Mouse (Mus musculus) Patski (cell line): Measurements from ENCODE around the gene Man1b1. TPM values are rescaled to one million over a fixed set of nuclear protein-coding genes. Genes with fewer than 3 reads are reported as not detected.

Experiments used
- ATAC-seq: fragments of 100-300 bp; one replicate; pipeline ENCODE4 v1.8.0; 2021
- CTCF ChIA-PET: fragments of 350-600 bp; sonication (Branson Sonifier 250); formaldehyde crosslinking; loops from one replicate; lab custom pipeline; 2022; ENCODE audit warnings: inconsistent platforms; lab: Charles Lee
- POLR2A ChIA-PET: fragments of 350-600 bp; sonication (Branson Sonifier 250); formaldehyde crosslinking; loops from one replicate; lab custom pipeline; 2022; ENCODE audit warnings: antibody characterized with exemption, inconsistent platforms; lab: Charles Lee
- DNase-seq: peaks from one replicate; pipeline ENCODE4 v3.0.0-alpha.2; 2011; ENCODE audit warnings: low read depth, low spot score
- H3K27me3 ChIP-seq: fragments of 371-371 bp; one replicate; pipeline ENCODE4 v1.5.1; 2021
- CTCF ChIP-seq: fragments of 100-300 bp; IDR thresholded peaks from one replicate; pipeline ENCODE4 v1.5.1; 2021
- in situ Hi-C: fragments of 300-500 bp; cut with MboI; formaldehyde crosslinking; loops from 3 replicates; pipeline ENCODE4 v1.11.1; 2018; ENCODE audit warnings: low pct_unique_long_range_greater_than_20kb, mixed read lengths
- polyA plus RNA-seq: library from polyadenylated mRNA; unstranded; gene quantifications from one replicate; pipeline ENCODE4 v1.2.3, GENCODE M21; 2021

Gene Man1b1
- polyA plus RNA-seq, 1 experiment from 2014 or later = 75.5 TPM

DNA sequence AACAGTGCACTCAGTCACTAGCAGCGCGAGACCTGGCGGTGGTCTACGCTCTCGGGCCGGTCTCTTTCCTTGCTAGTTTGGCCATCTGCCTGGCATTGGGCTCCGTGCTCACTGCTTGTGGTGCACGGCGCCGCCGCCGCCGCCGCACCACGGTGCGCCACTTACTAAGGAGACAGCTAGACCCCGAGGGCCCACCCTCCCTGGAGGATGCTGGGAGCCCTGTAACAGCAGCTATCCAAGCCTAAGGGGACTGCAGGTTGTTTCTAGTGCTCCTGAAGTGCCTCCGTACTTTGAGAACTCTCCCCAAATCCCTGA is 41.4 kb upstream of the Man1b1 start:
- DNase-seq = no peak

DNA sequence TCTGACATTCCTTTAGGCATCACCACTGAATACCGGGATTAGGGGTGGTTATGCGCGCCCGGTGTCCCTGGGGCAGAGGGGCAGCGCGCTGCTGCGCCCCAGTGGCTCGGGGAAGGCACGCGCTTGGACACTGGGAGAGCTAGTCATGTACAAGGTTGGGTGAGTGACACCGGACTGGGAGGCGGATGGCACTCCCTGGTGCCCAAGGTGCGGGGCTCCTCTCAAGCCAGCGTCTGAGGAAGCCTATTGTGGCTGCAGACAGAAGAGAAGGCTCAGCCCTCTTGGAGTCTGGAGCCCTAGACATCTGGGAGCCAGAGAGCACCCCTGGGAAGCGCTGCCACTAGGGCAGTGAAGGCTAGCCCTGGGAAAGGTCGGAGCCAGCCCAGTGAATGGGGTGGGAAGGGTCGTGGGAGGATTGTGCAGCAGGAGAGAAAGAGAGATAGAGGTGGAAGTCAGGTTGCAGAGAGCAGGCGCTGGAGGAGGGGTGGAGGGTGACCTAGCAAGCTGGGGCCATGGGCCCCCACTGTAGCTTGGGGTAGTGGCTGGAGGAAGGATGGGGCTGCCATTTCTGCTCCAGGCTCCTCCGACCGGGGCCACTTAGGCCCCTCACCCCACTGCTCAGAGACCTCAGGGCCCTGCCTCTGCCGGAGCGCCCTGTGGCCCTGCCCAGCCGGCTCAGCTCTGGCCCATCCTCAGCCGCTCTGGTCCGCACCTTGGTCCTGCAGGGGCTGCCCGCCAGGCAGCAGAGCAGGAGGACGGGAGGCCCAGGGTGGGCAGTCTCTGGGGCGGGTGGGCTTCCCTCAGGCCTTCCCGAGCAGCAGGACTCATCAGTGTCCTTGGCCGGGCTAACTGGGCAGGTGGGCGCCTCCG is 40.7 kb upstream of the Man1b1 start:
- in situ Hi-C loops = no loop called here
- no peak for DNase-seq
- no peak for ATAC-seq
- peaks cover 16% of the 10 kb centered on the region for H3K27me3 ChIP-seq
- TF ChIP-seq CTCF = no peak
- ChIA-PET CTCF (interaction anchor here (1.3 to 1.8 kb wide), 5 partner anchors 10 to 63 kb away, joined by 3 to 13 read pairs (median 4); no protein-coding TSS in a partner anchor), POLR2A (interaction anchor here (1.1 kb wide), 1 partner anchor 20 kb away, joined by 6 read pairs; the partner anchor contains the start of genes Anapc2 and Ssna1)

More for the DNA sequence above, 41.4 kb upstream of the Man1b1 start:
- ChIA-PET CTCF (interaction anchor here (1.5 kb wide), 1 partner anchor 62 kb away, joined by 3 read pairs; no protein-coding TSS in a partner anchor), POLR2A (interaction anchor here (1.1 kb wide), 1 partner anchor 19 kb away, joined by 6 read pairs; the partner anchor contains the start of genes Anapc2 and Ssna1)
- no peak for ATAC-seq
- H3K27me3 ChIP-seq = peaks cover 12% of the 10 kb centered on the region
- no peak for TF ChIP-seq CTCF
- in situ Hi-C loops = no loop called here

GRCm38 (mm10) chr2:25292054-25292544 is 40.0 kb upstream of the Man1b1 start:
- in situ Hi-C loops = no loop called here
- ATAC-seq (no peak), DNase-seq (no peak)
- peaks cover 20% of the 10 kb centered on the region for H3K27me3 ChIP-seq
- CTCF ChIA-PET = interaction anchor here (0.8 to 1.8 kb wide), 12 partner anchors 8 to 64 kb away, joined by 3 to 13 read pairs (median 4); partner anchors contain the start of genes Anapc2 and Ssna1
- POLR2A ChIA-PET = no interaction called here
- TF ChIP-seq CTCF = no peak

GRCm38 (mm10) chr2:25292856-25293255 is 39.3 kb upstream of the Man1b1 start:
- no peak for TF ChIP-seq CTCF
- in situ Hi-C loops = no loop called here
- peaks cover 27% of the 10 kb centered on the region for H3K27me3 ChIP-seq
- POLR2A ChIA-PET = interaction anchor here (0.7 kb wide), 1 partner anchor 25 kb away, joined by 3 read pairs; no protein-coding TSS in a partner anchor
- no peak for DNase-seq
- no peak for ATAC-seq
- CTCF ChIA-PET = interaction anchor here (0.8 to 1.8 kb wide), 11 partner anchors 9 to 64 kb away, joined by 3 to 13 read pairs (median 4); partner anchors contain the start of genes Anapc2 and Ssna1

DNA sequence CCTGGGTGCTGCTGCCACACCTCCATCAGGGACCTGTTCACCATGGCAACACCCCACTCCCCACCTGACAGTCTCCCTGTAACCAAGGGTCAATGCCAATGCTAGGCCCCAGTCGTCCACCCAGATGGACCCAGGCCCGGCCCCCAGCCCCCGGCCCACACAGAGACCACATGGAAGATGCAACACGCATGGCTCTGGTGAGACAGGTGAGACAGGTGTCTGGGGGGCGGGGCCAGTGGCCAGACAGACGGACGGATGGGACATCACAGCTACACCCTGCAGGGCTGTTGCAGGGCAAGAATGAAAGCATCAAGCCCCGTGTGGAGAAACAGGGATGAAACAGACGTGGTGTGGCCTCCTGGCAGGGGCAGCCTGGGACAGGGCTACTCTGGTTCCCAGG is 38.4 kb upstream of the Man1b1 start:
- H3K27me3 ChIP-seq = peaks cover 35% of the 10 kb centered on the region
- TF ChIP-seq CTCF = no peak
- CTCF ChIA-PET = interaction anchor here (1.4 kb wide), 2 partner anchors 10 to 12 kb away, joined by 4 to 8 read pairs; no protein-coding TSS in a partner anchor
- POLR2A ChIA-PET = no interaction called here
- DNase-seq = no peak
- ATAC-seq = no peak
- in situ Hi-C loops = no loop called here

DNA sequence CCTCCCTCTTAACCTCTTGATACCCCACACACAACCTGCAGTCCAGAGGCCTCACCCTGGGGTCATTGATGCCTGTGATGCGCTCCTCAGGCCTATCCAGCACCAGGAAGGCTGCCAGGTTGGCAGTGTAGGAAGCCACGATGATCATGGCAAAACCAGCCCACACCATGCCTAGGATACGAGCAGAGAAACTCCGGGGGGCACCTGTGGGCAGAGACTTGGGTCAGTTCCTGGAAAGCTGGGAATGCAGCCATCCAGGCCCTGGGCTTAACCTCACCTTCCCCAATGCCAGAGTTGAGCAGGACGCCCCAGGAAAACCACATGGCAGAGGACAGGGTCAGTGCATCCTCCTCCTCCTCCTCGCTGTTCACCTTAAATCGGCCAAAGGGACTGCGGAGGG is 35.0 kb upstream of the Man1b1 start:
- CTCF ChIA-PET = interaction anchor here (1.7 kb wide), 1 partner anchor 17 kb away, joined by 4 read pairs; no protein-coding TSS in a partner anchor
- no peak for TF ChIP-seq CTCF
- POLR2A ChIA-PET = no interaction called here
- in situ Hi-C loops = no loop called here
- peaks cover 39% of the 10 kb centered on the region for H3K27me3 ChIP-seq
- ATAC-seq (no peak), DNase-seq (no peak)

DNA sequence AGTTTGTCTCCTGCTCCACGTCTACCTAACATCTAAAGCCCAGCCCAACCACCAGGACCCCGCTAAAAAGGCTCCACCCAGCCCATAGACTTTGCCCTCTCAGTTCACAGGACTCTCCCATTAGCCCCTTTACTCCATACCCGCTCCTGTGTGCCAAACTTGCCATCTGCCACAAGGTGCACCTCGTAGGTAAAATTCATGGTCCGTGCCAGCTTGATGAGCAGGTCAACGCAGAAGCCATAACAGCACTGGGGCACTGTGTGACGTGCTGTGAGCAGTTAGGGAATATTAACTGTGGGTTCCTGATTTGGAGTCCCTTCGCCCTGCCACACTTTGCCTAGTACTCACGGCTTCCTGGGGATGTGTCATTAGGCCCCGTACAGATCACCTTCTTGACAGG is 34.1 kb upstream of the Man1b1 start:
- peaks cover 48% of the 10 kb centered on the region for H3K27me3 ChIP-seq
- in situ Hi-C loops = no loop called here
- CTCF ChIA-PET = no interaction called here
- ATAC-seq = no peak
- TF ChIP-seq CTCF = no peak
- DNase-seq = no peak
- POLR2A ChIA-PET = no interaction called here

DNA sequence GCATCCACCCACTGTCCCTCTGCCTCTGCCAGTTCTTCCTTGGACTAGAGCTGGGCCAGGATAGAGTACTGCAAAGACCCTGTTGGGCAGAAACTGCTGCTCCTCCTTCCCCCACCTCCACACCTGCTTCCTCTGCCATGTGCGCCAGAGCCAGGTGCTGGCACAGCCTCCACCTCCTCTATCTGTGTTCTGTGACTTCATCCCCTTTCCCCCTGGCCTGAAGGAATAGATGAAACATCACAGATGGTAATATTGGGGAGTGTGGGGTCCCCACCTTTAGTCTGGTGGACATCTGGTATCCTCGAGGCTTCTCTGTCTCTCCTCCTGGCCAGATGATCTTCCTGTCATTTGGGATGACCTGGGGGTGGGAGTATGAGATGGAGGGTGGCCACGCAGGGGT is 28.7 kb upstream of the Man1b1 start:
- POLR2A ChIA-PET = no interaction called here
- no peak for DNase-seq
- H3K27me3 ChIP-seq = peaks cover 44% of the 10 kb centered on the region
- no peak for TF ChIP-seq CTCF
- in situ Hi-C loops = no loop called here
- CTCF ChIA-PET = no interaction called here
- no peak for ATAC-seq

- ATAC-seq (no peak), DNase-seq (no peak)
- in situ Hi-C loops = no loop called here
- peaks cover 48% of the 10 kb centered on the region for H3K27me3 ChIP-seq
- ChIA-PET CTCF (no interaction called here), POLR2A (no interaction called here)
- TF ChIP-seq CTCF = no peak
These were observed 28.0 kb upstream of the Man1b1 start for GRCm38 (mm10) chr2:25303931-25304656.
